Mouse (Mus musculus): ENCODE data around the gene Ndfip2. TPM values are rescaled to one million over a fixed set of nuclear protein-coding genes. Genes with fewer than 3 reads are reported as not detected.

Ndfip2 gene
- total RNA-seq (2014; rRNA removed) (158 TPM in 2 replicates), polyA plus RNA-seq (2015; fragmentation: Nextera tagmentation; extraction: Ambion mirVana) (113 and 121 TPM in 2 replicates)

- Histone ChIP-seq H3K9ac (replicated peaks; ENCODE audit: low read length, poor library complexity, severe bottlenecking) (peak within 1 kb of the TSS; percentile 91), H3K36me3 (ENCODE audit: insufficient read depth, low read length) (no peaks in the 10 kb centered on the region), H3K27ac (ENCODE audit: low read depth, low read length) (peak within 1 kb of the TSS; percentile 86), H3K4me1 (ENCODE audit: insufficient read depth, low read length) (0 out of 2 replicates have a peak, but pooled peaks cover 3% of the 10 kb centered on the region), H3K9me3 (ENCODE audit: low read length) (no peaks in the 10 kb centered on the region), H3K4me2 (ENCODE audit: low read depth, low read length, poor library complexity, severe bottlenecking) (peak within 1 kb of the TSS; percentile 65), H3K27me3 (ENCODE audit: insufficient read depth, low read length) (no peaks in the 10 kb centered on the region), H3K4me3 (ENCODE audit: low read depth, low read length) (peak within 1 kb of the TSS; percentile 98)
- DNase-seq (ENCODE audit: low spot score) (peak; percentile 90), ATAC-seq (ENCODE audit: low FRiP score) (peak; percentile 96)
- TF ChIP-seq CTCF (IDR thresholded peaks at IDR 0.05), result peak; percentile 28
- WGBS, result 1% methylated on average over 69 of the region's 70 CpGs
Measured at GRCm38 (mm10) chr14:105258379-105259034, at the start of gene Ndfip2. Gene Ndfip2, plus strand, starts transcription at chr14:105258573.

GRCm38 (mm10) chr14:105219525-105220376 is 38.6 kb upstream of the Ndfip2 start:
- Histone ChIP-seq H3K27ac (ENCODE audit: low read depth, low read length) (no peak overlapping the region), H3K9me3 (ENCODE audit: low read length) (no peaks in the 10 kb centered on the region), H3K36me3 (ENCODE audit: insufficient read depth, low read length) (no peaks in the 10 kb centered on the region), H3K9ac (replicated peaks; ENCODE audit: low read length, poor library complexity, severe bottlenecking) (no peak overlapping the region), H3K4me1 (ENCODE audit: insufficient read depth, low read length) (no peaks in the 10 kb centered on the region), H3K27me3 (ENCODE audit: insufficient read depth, low read length) (no peaks in the 10 kb centered on the region), H3K4me3 (ENCODE audit: low read depth, low read length) (no peak overlapping the region), H3K4me2 (ENCODE audit: low read depth, low read length, poor library complexity, severe bottlenecking) (no peak overlapping the region)
- no peak for DNase-seq (ENCODE audit: low spot score)
- 82% methylated on average over 9 of the region's 9 CpGs for WGBS
- no peak for ATAC-seq (ENCODE audit: low FRiP score)
- no peak for TF ChIP-seq CTCF (IDR thresholded peaks at IDR 0.05)

- Histone ChIP-seq H3K9me3 (ENCODE audit: low read length) (no peaks in the 10 kb centered on the region), H3K9ac (replicated peaks; ENCODE audit: low read length, poor library complexity, severe bottlenecking) (no peak overlapping the region), H3K27ac (ENCODE audit: low read depth, low read length) (no peak overlapping the region), H3K4me3 (ENCODE audit: low read depth, low read length) (no peak overlapping the region), H3K4me2 (ENCODE audit: low read depth, low read length, poor library complexity, severe bottlenecking) (no peak overlapping the region), H3K36me3 (ENCODE audit: insufficient read depth, low read length) (no peaks in the 10 kb centered on the region), H3K27me3 (ENCODE audit: insufficient read depth, low read length) (no peaks in the 10 kb centered on the region), H3K4me1 (ENCODE audit: insufficient read depth, low read length) (no peaks in the 10 kb centered on the region)
- no peak for TF ChIP-seq CTCF (IDR thresholded peaks at IDR 0.05)
- 84% methylated on average over 4 of the region's 4 CpGs for WGBS
- ATAC-seq (ENCODE audit: low FRiP score), result no peak
- no peak for DNase-seq (ENCODE audit: low spot score)
Measured at GRCm38 (mm10) chr14:105222240-105222639, 36.1 kb upstream of the Ndfip2 start.

GRCm38 (mm10) chr14:105225790-105226189 is 32.6 kb upstream of the Ndfip2 start:
- H3K36me3 ChIP-seq (ENCODE audit: insufficient read depth, low read length), result no peaks in the 10 kb centered on the region
- H3K27me3 ChIP-seq (ENCODE audit: insufficient read depth, low read length), result no peaks in the 10 kb centered on the region
- no peak overlapping the region for H3K9ac ChIP-seq (replicated peaks; ENCODE audit: low read length, poor library complexity, severe bottlenecking)
- H3K9me3 ChIP-seq (ENCODE audit: low read length), result no peaks in the 10 kb centered on the region
- ATAC-seq (ENCODE audit: low FRiP score) (no peak), DNase-seq (ENCODE audit: low spot score) (no peak)
- H3K27ac ChIP-seq (ENCODE audit: low read depth, low read length), result no peak overlapping the region
- H3K4me1 ChIP-seq (ENCODE audit: insufficient read depth, low read length), result no peaks in the 10 kb centered on the region
- no peak; the same call in 1 of the 2 replicates for TF ChIP-seq CTCF (IDR thresholded peaks at IDR 0.05)
- H3K4me2 ChIP-seq (ENCODE audit: low read depth, low read length, poor library complexity, severe bottlenecking), result no peak overlapping the region
- 92% methylated on average over 4 of the region's 4 CpGs for WGBS
- no peak overlapping the region for H3K4me3 ChIP-seq (ENCODE audit: low read depth, low read length)

GRCm38 (mm10) chr14:105232421-105232820 is 26.0 kb upstream of the Ndfip2 start:
- Histone ChIP-seq H3K4me3 (ENCODE audit: low read depth, low read length) (no peak overlapping the region), H3K27me3 (ENCODE audit: insufficient read depth, low read length) (no peaks in the 10 kb centered on the region), H3K4me1 (ENCODE audit: insufficient read depth, low read length) (no peaks in the 10 kb centered on the region), H3K9me3 (ENCODE audit: low read length) (no peaks in the 10 kb centered on the region), H3K9ac (replicated peaks; ENCODE audit: low read length, poor library complexity, severe bottlenecking) (no peak overlapping the region), H3K4me2 (ENCODE audit: low read depth, low read length, poor library complexity, severe bottlenecking) (no peak overlapping the region), H3K27ac (ENCODE audit: low read depth, low read length) (no peak overlapping the region), H3K36me3 (ENCODE audit: insufficient read depth, low read length) (no peaks in the 10 kb centered on the region)
- WGBS, result 48% methylated on average over 6 of the region's 6 CpGs
- ATAC-seq (ENCODE audit: low FRiP score) (no peak), DNase-seq (ENCODE audit: low spot score) (peak; percentile 10)
- TF ChIP-seq CTCF (IDR thresholded peaks at IDR 0.05), result peak; percentile 40

- no peak overlapping the region for H3K27ac ChIP-seq (ENCODE audit: low read depth, low read length)
- H3K4me2 ChIP-seq (ENCODE audit: low read depth, low read length, poor library complexity, severe bottlenecking), result no peak overlapping the region
- H3K9ac ChIP-seq (replicated peaks; ENCODE audit: low read length, poor library complexity, severe bottlenecking), result no peak overlapping the region
- no peaks in the 10 kb centered on the region for H3K36me3 ChIP-seq (ENCODE audit: insufficient read depth, low read length)
- no peaks in the 10 kb centered on the region for H3K27me3 ChIP-seq (ENCODE audit: insufficient read depth, low read length)
- H3K4me3 ChIP-seq (ENCODE audit: low read depth, low read length), result no peak overlapping the region
- H3K9me3 ChIP-seq (ENCODE audit: low read length), result no peaks in the 10 kb centered on the region
- H3K4me1 ChIP-seq (ENCODE audit: insufficient read depth, low read length), result no peaks in the 10 kb centered on the region
- ATAC-seq (ENCODE audit: low FRiP score), result no peak
- 75% methylated on average over 4 of the region's 4 CpGs for WGBS
- DNase-seq (ENCODE audit: low spot score), result no peak
- no peak for TF ChIP-seq CTCF (IDR thresholded peaks at IDR 0.05)
Measured at GRCm38 (mm10) chr14:105236596-105236995, 21.8 kb upstream of the Ndfip2 start.

Data from midbrain, postnatal 0 days (tissue).